Mouse (Mus musculus) layer of hippocampus, postnatal 14 days (tissue): ENCODE data around the gene Dpp10. TPM values are rescaled to one million over a fixed set of nuclear protein-coding genes. Genes with fewer than 3 reads are reported as not detected.
A peak's percentile ranks its signal among the peaks of the same experiment; 100 is the strongest.

Experiments
- DNase-seq, 2 experiments: peaks; one replicate each; pipeline ENCODE4 v3.0.0; 2021 to 2022; ENCODE audit warnings: low spot score in 2 of 2, mixed read lengths in 1 of 2
- total RNA-seq, 2 experiments: library from RNA; stranded (reverse); gene quantifications; 2 replicates each; pipeline ENCODE4 v1.2.3; 2021

Dpp10 gene
- total RNA-seq, 2 experiments from 2014 or later, result 30.8 to 36.0 TPM

- no peak for DNase-seq
Observed at GRCm38 (mm10) chr1:123923907-123924306, 121.5 kb downstream of the Dpp10 start.

- DNase-seq, result no peak
Observed at GRCm38 (mm10) chr1:123919606-123920005, 125.8 kb downstream of the Dpp10 start.

GRCm38 (mm10) chr1:123902628-123903027 is 142.7 kb downstream of the Dpp10 start:
- peak; percentile 34 to 79 for DNase-seq

- no peak for DNase-seq
Observed at GRCm38 (mm10) chr1:123901218-123901617, 144.1 kb downstream of the Dpp10 start.

GRCm38 (mm10) chr1:123887243-123887642 is 158.1 kb downstream of the Dpp10 start:
- DNase-seq, result no peak

- DNase-seq, result no peak
Observed at GRCm38 (mm10) chr1:123846881-123847280, 198.5 kb downstream of the Dpp10 start.

- no peak for DNase-seq
Observed at GRCm38 (mm10) chr1:123801206-123801605, 244.2 kb downstream of the Dpp10 start.

- no peak for DNase-seq
Observed at GRCm38 (mm10) chr1:123765511-123765910, 279.8 kb downstream of the Dpp10 start.

- DNase-seq, result no peak
Observed at GRCm38 (mm10) chr1:123762272-123762671, 283.1 kb downstream of the Dpp10 start.

- DNase-seq, result no peak
Observed at GRCm38 (mm10) chr1:123756055-123756454, 289.3 kb downstream of the Dpp10 start.

GRCm38 (mm10) chr1:123707292-123707691 is 338.1 kb downstream of the Dpp10 start:
- DNase-seq, result no peak

GRCm38 (mm10) chr1:123658409-123658808 is 386.9 kb downstream of the Dpp10 start:
- no peak for DNase-seq

GRCm38 (mm10) chr1:123656607-123657006 is 388.8 kb downstream of the Dpp10 start:
- DNase-seq, result no peak

- DNase-seq, result no peak
Observed at GRCm38 (mm10) chr1:123637897-123638296, 407.5 kb downstream of the Dpp10 start.

- peak in 1 of 2 experiments; percentile 2 for DNase-seq
Observed at GRCm38 (mm10) chr1:123628268-123628667, 417.1 kb downstream of the Dpp10 start.

GRCm38 (mm10) chr1:123584857-123585256 is 460.5 kb downstream of the Dpp10 start:
- DNase-seq, result no peak

- DNase-seq, result no peak
Observed at GRCm38 (mm10) chr1:123580112-123580511, 465.2 kb downstream of the Dpp10 start.

- no peak for DNase-seq
Observed at GRCm38 (mm10) chr1:123573713-123574112, 471.6 kb downstream of the Dpp10 start.

- no peak for DNase-seq
Observed at GRCm38 (mm10) chr1:123542496-123542895, 502.9 kb downstream of the Dpp10 start.

- no peak for DNase-seq
Observed at GRCm38 (mm10) chr1:123467729-123468128, 577.6 kb downstream of the Dpp10 start.

GRCm38 (mm10) chr1:123414163-123414562 is 631.2 kb downstream of the Dpp10 start:
- no peak for DNase-seq

- DNase-seq, result no peak
Observed at GRCm38 (mm10) chr1:123351300-123351699, 694.1 kb downstream of the Dpp10 start.

GRCm38 (mm10) chr1:123337877-123338276 is 707.5 kb downstream of the Dpp10 start:
- DNase-seq, result no peak

GRCm38 (mm10) chr1:123316886-123317285 is 728.5 kb downstream of the Dpp10 start:
- no peak for DNase-seq
